Mouse (Mus musculus) heart, adult 2 months (tissue): ENCODE data around the gene Poc5.

Experiments
- CTCF ChIP-seq: fragments of 200-600 bp; IDR thresholded peaks from 2 replicates; pipeline ENCODE4 v1.8.1; 2022; ENCODE audit warnings: antibody characterized with exemption, mild to moderate bottlenecking, moderate library complexity
- POLR2A ChIP-seq: fragments of 200-500 bp; IDR thresholded peaks from 2 replicates; pipeline ENCODE4 v1.6.1; 2011; ENCODE audit warnings: mild to moderate bottlenecking, low read depth, low read length, control low read depth; ENCODE audit not compliant: insufficient read depth

GRCm38 (mm10) chr13:96432376-96432811, 44.3 kb downstream of the Poc5 start:
- TF ChIP-seq POLR2A (no peak), CTCF (no peak)
